ENCODE assay signal across 8 mouse cellular contexts in the genomic region with DNA sequence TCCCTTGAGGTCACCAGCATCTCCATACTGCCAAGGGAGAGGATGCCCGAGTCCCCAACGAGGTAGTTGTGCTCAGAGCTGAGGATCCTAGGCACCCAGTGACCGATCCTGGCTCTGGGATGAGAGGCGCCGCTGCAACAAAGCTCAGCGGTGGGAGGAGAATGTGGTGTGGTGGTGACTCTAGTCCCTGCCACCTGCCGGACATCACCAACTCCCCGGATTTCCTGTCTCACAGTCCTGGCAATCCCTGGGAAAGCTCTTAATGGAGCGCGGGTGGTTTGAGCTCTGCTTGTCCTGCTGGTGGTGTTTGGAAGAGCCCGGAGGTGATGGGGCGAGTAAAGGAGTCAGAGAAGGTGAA. TPM values are rescaled to one million over a fixed set of nuclear protein-coding genes. Genes with fewer than 3 reads are reported as not detected.
A peak's percentile ranks its signal among the peaks of the same experiment; 100 is the strongest.
DNase-seq lines count a peak whose midpoint lies in the region; ATAC-seq and TF ChIP-seq lines count a peak whose summit lies in the region.

No protein-coding gene starts in this region.

- no peaks in the 10 kb centered on the region for H3K9me3 ChIP-seq in heart, embryonic 11.5 days (replicated peaks; ENCODE audit: control insufficient read depth, low read length)
- no peaks in the 10 kb centered on the region for H3K9me3 ChIP-seq in forebrain, embryonic 13.5 days (replicated peaks)
- no peaks in the 10 kb centered on the region for H3K9me3 ChIP-seq in neural tube, embryonic 14.5 days (ENCODE audit: control insufficient read depth, low read length)

- H3K36me3 ChIP-seq in heart, embryonic 11.5 days (ENCODE audit: control insufficient read depth, insufficient read depth, low read length), result no peaks in the 10 kb centered on the region
- no peaks in the 10 kb centered on the region for H3K36me3 ChIP-seq in forebrain, embryonic 13.5 days (ENCODE audit: poor library complexity, severe bottlenecking)
- no peaks in the 10 kb centered on the region for H3K36me3 ChIP-seq in neural tube, embryonic 14.5 days (ENCODE audit: control insufficient read depth, insufficient read depth, low read length)

- peak overlapping the region; percentile 94 for H3K4me2 ChIP-seq in heart, embryonic 11.5 days
- H3K4me2 ChIP-seq in forebrain, embryonic 13.5 days, result peak overlapping the region; percentile 91
- peak overlapping the region; percentile 99 for H3K4me2 ChIP-seq in neural tube, embryonic 14.5 days (ENCODE audit: low read depth, low read length)

- peak overlapping the region; percentile 22; the same call in 1 of the 2 replicates for H3K27ac ChIP-seq in heart, embryonic 11.5 days (ENCODE audit: low read depth, low read length)
- no peak overlapping the region; the same call in 1 of the 2 replicates for H3K27ac ChIP-seq in forebrain, embryonic 13.5 days
- H3K27ac ChIP-seq in left cerebral cortex, adult 2 months, result peak overlapping the region; percentile 95
- H3K27ac ChIP-seq in neural tube, embryonic 14.5 days (ENCODE audit: low read depth, low read length), result peak overlapping the region; percentile 28; the same call in 1 of the 2 replicates

- TF ChIP-seq POLR2A in brain, embryonic 14.5 days (IDR thresholded peaks at IDR 0.05; ENCODE audit: borderline replicate concordance, extremely low read depth, insufficient read depth, insufficient read length, poor library complexity, severe bottlenecking), result no peak

- TF ChIP-seq CTCF in brain, embryonic 14.5 days (IDR thresholded peaks at IDR 0.05; ENCODE audit: borderline replicate concordance, extremely low read depth, insufficient read depth, insufficient read length), result peak; percentile 19; the same call in 1 of the 2 replicates
- peak; percentile 17 for TF ChIP-seq CTCF in left cerebral cortex, adult 2 months (IDR thresholded peaks at IDR 0.05)

- 0 out of 2 replicates have a peak, but pooled peaks cover 2% of the 10 kb centered on the region for H3K27me3 ChIP-seq in heart, embryonic 11.5 days (ENCODE audit: control insufficient read depth, insufficient read depth, low read length)
- H3K27me3 ChIP-seq in forebrain, embryonic 13.5 days, result peaks cover 6% of the 10 kb centered on the region
- H3K27me3 ChIP-seq in neural tube, embryonic 14.5 days (ENCODE audit: control insufficient read depth, insufficient read depth, low read length), result no peaks in the 10 kb centered on the region

- under 1% methylated on average over 12 of the region's 12 CpGs for WGBS in heart, embryonic 11.5 days (ENCODE audit: insufficient replicate concordance)
- WGBS in forebrain, embryonic 13.5 days, result 0% methylated on average over 12 of the region's 12 CpGs
- under 1% methylated on average over 12 of the region's 12 CpGs for WGBS in neural tube, embryonic 14.5 days

- 0 out of 2 replicates have a peak, but pooled peaks have one; percentile 35 for ATAC-seq in heart, embryonic 11.5 days (replicated peaks; ENCODE audit: insufficient number of reproducible peaks, low FRiP score, low TSS enrichment)
- peak; percentile 63; the same call in 1 of the 2 replicates for ATAC-seq in forebrain, embryonic 13.5 days
- peak; percentile 75 for ATAC-seq in neural tube, embryonic 14.5 days (ENCODE audit: low read depth)
- no peak for ATAC-seq in inflammation-experienced regulatory T-cells, adult 6 months

- H3K4me1 ChIP-seq in heart, embryonic 11.5 days (ENCODE audit: control insufficient read depth, insufficient read depth, low read length), result no peaks in the 10 kb centered on the region
- H3K4me1 ChIP-seq in forebrain, embryonic 13.5 days, result peaks cover 19% of the 10 kb centered on the region; the same call in 1 of the 2 replicates
- H3K4me1 ChIP-seq in neural tube, embryonic 14.5 days (ENCODE audit: control insufficient read depth, insufficient read depth, low read length), result no peaks in the 10 kb centered on the region

- peak overlapping the region; percentile 63 for H3K9ac ChIP-seq in heart, embryonic 11.5 days (ENCODE audit: low read depth, low read length)
- peak overlapping the region; percentile 73 for H3K9ac ChIP-seq in forebrain, embryonic 13.5 days
- H3K9ac ChIP-seq in neural tube, embryonic 14.5 days (replicated peaks; ENCODE audit: low read depth, low read length), result peak overlapping the region; percentile 57

- H3K4me3 ChIP-seq in heart, embryonic 11.5 days (ENCODE audit: low read depth, low read length), result peak overlapping the region; percentile 54
- H3K4me3 ChIP-seq in forebrain, embryonic 13.5 days, result peak overlapping the region; percentile 55
- peak overlapping the region; percentile 83 for H3K4me3 ChIP-seq in left cerebral cortex, adult 2 months
- H3K4me3 ChIP-seq in neural tube, embryonic 14.5 days (ENCODE audit: low read depth, low read length), result peak overlapping the region; percentile 58

- no peak for DNase-seq in heart, postnatal 25 days (ENCODE audit: low spot score)
- DNase-seq in brain, embryonic 14.5 days (ENCODE audit: low read depth), result peak; percentile 59
- peak; percentile 29 to 50 for DNase-seq in left cerebral cortex, adult 2 months (ENCODE audit: extremely low spot score in 1 of 2, low spot score in 2 of 2)
- no peak for DNase-seq in thymus, postnatal 4 days

- intact Hi-C loops in heart, postnatal 25 days (cut with DNase I), result no loop called here
- intact Hi-C loops in left cerebral cortex, adult 2 months (cut with DNase I), result loop anchor here (5.0 kb wide), 1 partner anchor 782 kb away; no protein-coding TSS in a partner anchor

RNA-seq across cellular contexts. Expression of a gene that starts 0.9 kb away (rescaled TPM):
- 0.47 and 0.69 TPM in 2 replicates for polyA plus RNA-seq in heart, embryonic 11.5 days (2014; fragmentation: Nextera tagmentation; extraction: Ambion mirVana)
- 1 to 10 TPM; 1.0 to 1.5 TPM for total RNA-seq in heart, postnatal 25 days (2021)
- polyA plus RNA-seq in brain, embryonic 14.5 days (2012; rRNA removed), result 3.0 and 5.6 TPM in 2 replicates
- 0.62 and 1.2 TPM in 2 replicates for polyA plus RNA-seq in forebrain, embryonic 13.5 days (2015; fragmentation: Nextera tagmentation; extraction: Ambion mirVana)
- 10 to 100 TPM; 19.1 to 19.2 TPM for total RNA-seq in left cerebral cortex, adult 2 months (2021)
- 1.6 and 2.3 TPM in 2 replicates for polyA plus RNA-seq in neural tube, embryonic 14.5 days (2014; fragmentation: Nextera tagmentation; extraction: Ambion mirVana)
- not detected for polyA plus RNA-seq in inflammation-experienced regulatory T-cells, adult 6 months (2017; shearing (Covaris generic))

Comparison
In these comparisons a context has a peak if more than half of its experiments do, and no peak if none do; other contexts are left out.
1. DNase-seq: peak in brain, embryonic 14.5 days (single experiment) and left cerebral cortex, adult 2 months (2 of 2); none in heart, postnatal 25 days (single experiment) and thymus, postnatal 4 days (single experiment).
2. Peak in every context shown above with its lines, with median percentiles within 50 percentile points of each other: H3K4me2 ChIP-seq, H3K4me3 ChIP-seq and H3K9ac ChIP-seq.